Mouse (Mus musculus) c-Kit-negative CD71-positive TER-119-positive erythroid progenitor cells, embryonic 14.5 days (primary cell): ENCODE data around the gene Epas1.

Experiments
- DNase-seq: peaks from one replicate; pipeline ENCODE4 v3.0.0-alpha.2; 2013; ENCODE audit warnings: low read depth, low spot score

Gene Epas1

DNA sequence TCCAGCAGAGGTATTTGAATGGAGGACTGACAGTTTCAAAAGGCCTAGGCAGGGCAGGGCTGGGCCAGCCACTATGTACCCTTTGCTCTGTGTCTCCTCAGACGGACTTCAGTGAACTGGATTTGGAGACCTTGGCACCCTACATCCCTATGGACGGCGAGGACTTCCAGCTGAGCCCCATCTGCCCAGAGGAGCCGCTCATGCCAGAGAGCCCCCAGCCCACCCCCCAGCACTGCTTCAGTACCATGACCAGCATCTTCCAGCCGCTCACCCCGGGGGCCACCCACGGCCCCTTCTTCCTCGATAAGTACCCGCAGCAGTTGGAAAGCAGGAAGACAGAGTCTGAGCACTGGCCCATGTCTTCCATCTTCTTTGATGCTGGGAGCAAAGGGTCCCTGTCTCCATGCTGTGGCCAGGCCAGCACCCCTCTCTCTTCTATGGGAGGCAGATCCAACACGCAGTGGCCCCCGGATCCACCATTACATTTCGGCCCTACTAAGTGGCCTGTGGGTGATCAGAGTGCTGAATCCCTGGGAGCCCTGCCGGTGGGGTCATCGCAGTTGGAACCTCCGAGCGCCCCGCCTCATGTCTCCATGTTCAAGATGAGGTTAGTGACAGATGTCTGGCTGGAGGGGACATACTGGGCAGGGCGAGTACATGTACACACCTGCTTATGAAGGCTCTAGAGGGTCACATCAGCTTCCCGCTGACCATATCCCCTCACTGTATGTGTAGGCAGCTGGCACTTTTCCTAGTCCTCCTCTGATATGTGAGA, 74.1 kb downstream of the Epas1 start:
- no peak for DNase-seq

DNA sequence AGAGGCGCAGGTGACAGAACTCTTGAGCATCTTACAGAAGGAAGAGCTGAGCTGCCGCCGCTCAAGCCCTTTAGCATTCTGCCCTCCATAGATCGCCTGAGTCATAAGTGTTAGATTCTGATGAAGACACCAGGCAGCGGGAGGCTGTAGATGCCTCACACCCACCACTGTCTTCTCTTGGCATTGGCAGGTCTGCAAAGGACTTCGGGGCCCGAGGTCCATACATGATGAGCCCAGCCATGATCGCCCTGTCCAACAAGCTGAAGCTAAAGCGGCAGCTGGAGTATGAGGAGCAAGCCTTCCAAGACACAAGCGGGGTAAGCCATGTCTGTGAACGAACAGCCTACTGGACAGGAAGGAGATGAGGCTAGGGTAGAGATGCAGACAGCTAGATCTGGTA, 75.0 kb downstream of the Epas1 start:
- DNase-seq, result no peak

DNA sequence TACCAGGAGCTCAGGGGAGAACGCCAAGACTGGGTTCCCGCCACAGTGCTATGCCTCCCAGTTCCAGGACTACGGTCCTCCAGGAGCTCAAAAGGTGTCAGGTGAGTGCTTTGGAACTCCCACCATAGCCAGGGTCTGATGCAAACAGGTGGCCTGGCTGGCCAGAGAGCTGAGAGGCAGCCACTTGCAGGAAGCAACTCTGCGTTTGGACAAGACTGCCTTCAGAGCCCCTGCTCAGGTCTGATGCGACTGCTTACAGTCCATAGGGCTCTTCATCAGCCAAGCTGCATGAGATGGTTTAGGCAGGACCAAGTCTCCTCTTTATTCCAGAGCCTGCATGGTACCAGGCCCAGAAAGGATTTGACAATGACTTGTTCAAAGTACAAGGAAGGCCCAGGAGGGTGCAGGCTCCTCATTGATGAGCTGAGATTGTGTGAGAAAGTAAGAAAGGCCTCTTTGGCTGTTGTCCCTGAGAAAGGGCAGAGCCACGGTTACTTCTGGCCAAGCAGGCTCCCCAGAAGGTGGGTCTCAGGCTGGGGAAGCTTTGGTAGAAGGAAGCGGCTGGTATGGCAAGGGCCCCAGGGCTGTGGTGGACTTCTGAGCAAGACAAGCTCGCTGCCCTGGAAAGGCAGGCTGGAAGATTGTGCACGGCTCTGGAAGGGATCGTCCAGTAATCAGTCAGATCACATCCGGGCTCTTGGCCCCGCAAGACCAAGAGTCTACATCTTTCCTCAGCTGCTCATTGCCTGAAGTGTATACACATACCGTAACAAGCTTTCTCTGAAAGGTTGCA, 76.1 kb downstream of the Epas1 start:
- no peak for DNase-seq

DNA sequence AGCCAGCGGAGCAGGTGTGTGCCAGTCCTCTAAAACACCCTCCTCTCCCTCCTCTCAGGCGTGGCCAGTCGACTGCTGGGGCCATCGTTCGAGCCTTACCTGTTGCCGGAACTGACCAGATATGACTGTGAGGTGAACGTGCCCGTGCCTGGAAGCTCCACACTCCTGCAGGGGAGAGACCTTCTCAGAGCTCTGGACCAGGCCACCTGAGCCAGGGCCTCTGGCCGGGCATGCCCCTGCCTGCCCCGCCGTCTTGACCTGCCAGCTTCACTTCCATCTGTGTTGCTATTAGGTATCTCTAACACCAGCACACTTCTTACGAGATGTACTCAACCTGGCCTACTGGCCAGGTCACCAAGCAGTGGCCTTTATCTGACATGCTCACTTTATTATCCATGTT, 77.4 kb downstream of the Epas1 start:
- no peak for DNase-seq

DNA sequence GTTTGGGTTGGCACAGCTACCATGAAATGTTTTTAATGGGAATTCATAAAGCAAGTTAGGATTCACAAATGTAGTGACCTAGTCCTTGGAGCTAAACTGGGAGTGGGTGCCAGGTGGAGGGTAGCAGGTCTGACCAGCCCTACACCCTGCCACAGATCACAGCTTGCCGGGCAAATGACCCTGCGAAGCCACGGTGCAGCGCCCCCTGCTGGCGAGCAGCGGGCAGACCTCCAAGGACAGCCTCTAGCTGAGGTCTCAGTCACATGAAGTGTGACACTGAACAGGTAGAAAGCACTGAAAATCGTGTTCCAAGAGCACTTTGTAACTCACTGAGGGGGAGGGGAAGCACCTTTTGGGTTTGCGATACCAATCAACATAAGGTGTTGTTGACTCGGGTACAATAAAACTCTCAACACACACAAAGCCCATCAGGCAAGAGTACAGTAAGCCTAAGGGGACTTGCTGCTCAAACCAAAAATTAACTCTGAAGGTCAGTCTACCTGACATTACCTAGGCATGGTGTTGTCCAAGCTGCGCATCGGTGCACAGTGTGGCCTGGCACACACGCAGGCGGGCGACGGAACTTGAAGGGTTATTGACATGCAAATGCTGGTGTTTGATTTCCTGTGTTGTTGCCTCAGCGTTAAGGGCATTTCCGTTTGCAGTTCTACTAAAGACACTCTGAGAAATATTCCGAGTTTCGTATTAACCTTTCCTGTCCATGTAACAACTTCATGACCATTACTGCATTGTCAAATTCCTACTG, 79.2 kb downstream of the Epas1 start:
- DNase-seq, result no peak

DNA sequence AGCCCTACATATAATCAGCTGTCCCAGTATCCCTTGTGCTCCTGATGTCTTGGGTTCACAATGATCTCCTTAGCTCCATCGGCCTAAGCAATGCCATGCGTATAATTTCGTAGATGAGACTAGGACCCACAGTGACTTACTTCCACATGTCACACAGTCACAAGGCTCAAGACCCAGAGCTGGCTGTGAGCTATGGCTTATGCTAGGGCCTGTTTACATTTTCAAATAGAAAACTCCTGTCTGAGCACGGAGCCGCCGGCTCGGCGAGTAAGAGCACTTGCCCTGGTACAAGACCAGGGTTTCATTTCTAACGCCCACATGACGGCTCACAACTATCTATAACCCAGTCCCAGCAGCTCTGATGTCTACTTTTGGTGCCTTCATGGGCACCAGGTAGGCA, 80.4 kb downstream of the Epas1 start:
- DNase-seq, result no peak

DNA sequence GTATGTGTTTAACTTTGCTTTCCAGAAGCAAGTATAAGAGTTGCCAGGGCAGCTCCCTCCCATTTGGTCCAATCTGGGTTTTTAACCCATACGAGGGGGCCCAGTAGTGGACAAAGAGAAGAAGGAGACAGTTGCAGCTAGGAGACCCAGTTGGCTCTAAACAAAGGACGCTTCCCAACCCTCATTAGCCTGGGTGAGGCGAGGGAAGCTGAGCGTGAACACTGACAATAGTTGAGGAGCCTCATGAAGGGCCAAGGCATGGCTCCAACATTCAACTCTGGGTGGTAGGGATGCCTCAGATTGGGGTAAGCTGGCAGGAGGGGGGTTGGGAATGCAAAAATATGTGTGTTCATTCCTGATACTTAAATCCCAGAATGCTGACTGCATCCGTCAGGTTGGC, 85.8 kb downstream of the Epas1 start:
- no peak for DNase-seq

DNA sequence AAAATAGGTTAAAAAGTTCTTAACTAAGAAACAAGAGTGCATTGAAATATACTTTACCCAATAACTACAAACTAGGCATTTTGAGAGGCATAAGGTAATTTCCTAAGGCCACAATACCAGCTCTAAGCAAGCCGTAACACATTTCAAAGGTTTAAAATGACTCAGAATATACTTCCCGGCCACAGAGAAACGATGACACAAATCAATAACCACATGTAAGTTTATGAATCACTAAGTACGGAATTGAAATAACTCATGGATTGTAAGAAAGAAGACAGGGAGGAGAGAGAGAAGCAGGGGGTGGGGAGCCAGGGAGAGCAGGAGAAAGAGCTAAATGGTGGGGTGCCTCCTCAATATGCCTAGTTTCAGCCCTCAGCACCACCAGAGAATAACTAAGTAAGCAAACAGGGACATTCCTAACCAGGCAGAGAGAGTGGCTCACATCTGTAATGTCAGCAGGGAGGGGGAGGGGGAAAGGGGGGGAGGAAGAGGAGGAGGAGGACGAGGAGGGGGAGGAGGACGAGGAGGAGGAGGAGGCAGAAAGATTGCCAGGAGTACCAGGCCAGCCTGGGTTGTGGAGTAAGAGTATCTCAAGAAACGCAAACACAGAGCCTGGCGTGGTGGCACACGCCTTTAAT, 97.3 kb downstream of the Epas1 start:
- no peak for DNase-seq

DNA sequence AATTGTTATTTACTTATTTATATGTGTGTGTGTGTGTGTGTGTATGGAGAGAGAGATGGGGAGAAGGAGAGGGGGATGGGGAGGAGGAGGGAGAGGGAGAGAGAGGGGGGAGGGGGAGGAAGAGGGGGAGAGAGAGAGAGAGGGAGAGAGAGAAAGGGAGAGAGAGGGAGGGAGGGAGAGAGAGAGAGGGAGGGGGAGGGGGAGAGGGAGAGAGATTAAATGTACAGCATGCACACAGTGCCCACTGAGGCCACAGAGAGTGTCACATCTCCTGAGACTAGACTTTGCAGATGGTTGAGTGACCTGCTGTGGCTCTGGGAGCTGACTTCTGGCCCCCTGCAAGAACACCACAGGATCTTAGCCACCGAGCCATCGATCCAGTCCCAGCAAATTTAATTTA, 98.3 kb downstream of the Epas1 start:
- no peak for DNase-seq

DNA sequence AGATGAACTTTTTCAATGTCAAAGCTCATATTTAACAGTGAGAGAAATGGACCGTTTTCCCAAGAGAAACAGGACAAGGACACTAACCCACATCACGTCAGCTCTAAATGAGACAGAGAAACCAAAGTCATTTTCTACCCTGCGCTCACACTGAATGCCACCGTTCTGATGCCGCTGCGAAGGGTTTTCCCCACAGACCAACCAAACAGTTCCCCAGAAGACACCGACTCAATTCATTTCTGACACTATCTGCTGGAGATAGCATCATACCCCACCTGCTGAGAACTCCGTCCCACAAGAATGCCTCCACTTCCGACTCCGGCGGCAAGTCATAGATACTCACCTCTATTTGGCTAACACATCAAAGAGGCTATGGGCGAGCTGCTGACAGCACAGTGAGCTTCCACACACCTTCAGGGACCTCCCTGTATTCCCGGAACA, 99.1 kb downstream of the Epas1 start:
- DNase-seq, result no peak

DNA sequence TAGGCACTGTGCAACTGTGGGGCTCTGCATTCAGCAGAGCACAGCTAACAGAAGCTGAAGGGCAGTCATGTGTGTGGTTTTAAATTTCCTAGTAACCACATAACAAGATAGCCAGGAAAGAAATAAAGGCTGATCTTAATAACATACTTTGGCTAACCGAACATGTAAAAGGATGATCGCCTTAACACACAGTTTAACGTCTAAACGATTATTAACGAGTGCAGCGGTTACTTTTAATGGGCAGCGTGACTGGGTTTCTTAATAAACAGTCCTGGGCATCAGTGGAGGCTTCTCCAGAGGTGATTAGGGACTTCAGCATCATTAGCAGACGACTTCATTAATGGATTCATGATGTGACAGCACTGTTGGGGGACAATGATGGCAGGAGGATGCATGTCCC, 117.1 kb downstream of the Epas1 start:
- no peak for DNase-seq

DNA sequence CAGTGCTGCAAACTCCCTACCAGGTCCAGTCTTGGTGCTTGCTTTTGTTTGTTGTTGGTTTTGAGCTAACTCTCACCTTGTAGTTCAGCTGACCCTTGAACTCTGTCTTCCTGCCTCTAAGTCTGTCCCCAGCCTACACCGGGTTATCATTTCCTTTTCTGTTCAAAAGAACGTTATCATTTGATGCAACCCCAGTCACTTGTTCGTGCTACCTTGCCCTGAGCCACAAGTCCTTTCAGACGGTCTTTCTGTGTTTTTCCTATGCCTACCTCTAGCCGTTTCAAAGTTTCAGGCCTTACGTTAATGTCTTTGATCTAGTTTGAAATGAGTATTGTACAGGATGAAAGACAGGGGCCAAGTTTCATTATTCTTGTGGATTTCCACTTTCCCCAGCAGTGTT, 119.1 kb downstream of the Epas1 start:
- no peak for DNase-seq

DNA sequence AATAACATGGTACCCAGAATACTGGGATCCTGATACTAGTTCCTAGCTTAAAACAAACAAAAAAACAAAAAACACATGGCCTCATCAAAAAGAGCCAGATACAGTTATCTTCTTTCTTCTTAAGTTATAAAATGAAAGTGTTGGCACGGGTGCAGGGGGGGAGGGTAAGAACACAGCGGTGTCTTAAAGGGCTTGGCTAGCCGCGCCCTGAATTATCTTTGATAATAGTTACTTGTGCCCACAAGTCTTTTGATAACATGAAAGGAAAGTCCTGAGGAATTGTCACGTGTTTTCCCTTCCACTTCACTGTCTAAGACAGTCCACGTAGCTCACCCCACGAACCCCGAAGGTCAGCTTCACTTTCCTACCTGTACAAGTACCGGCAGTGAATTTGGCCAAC, 123.4 kb downstream of the Epas1 start:
- no peak for DNase-seq

DNA sequence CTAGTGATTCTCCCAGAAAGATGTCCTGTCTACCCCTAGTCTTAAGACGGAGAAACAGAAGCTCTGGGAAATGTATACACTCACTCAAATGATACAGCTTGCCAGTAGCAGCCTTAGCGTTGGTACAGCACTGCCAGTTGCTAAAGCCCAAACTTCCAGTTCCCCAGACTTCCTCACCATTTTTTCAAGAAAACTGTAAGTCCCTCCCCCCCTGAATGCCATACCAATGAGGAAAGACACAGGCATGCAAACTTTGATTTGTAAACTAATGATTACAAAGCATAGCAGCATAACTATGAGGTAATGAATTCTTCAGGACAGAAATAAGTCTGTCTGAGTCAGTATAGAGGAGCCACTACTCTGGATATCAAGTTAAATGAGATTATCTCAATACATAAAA, 124.2 kb downstream of the Epas1 start:
- DNase-seq, result no peak

DNA sequence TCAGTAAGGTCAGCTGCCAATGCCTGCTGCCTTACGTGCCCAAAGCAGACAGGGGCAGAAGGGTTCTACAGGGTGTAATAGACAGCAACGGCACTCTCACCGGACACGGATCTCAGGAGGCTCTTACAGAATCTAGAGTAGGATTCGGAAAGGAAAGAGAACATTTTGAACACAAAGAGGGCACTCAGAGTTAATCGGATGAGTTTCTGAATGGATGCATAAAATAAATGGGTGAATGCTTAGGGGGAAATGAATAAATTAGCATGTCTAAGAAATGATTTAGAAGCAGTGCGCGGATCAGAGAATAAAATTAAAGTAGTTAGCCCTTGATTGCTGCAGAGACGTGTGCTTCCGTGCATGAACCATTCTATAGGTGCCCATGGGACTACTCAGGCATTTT, 126.6 kb downstream of the Epas1 start:
- no peak for DNase-seq

DNA sequence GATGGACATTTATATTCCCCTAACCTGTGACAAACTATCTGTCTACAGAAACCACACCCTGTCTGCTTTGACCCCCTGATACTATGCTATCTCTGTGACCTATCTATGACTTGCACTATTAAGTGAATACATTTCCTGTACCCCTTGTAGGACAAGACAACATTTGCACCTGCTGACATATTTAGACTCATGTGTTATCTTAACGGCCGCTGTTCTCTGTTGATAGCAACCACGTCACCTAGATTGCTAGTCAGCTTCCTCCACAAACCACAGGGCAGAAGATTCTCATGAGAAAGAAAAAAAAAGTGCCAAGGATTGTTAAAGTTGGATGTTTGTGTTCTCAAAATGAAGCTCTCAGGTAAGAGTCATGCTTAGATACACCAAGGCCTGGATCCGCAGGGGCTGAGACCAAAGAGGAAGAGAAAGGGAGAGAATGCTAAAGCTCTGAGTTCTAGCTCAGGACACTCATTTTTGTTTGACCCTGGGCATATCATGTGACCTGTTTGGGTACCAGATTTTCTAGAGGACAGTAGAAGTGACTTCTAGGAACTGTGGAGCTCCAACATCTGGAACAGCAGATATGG, 127.1 kb downstream of the Epas1 start:
- no peak for DNase-seq
